Mouse (Mus musculus) G1E (cell line): ENCODE data around the gene Ano1.

Experiments used
- CTCF ChIP-seq: IDR thresholded peaks from 2 replicates; pipeline ENCODE4 v1.5.1; 2012; ENCODE audit warnings: low read depth, low read length, inconsistent platforms, mixed read lengths
- POLR2AphosphoS5 ChIP-seq: IDR thresholded peaks from 2 replicates; pipeline ENCODE4 v1.6.1; 2012; ENCODE audit warnings: low read depth, low read length, inconsistent platforms; ENCODE audit not compliant: insufficient replicate concordance

DNA sequence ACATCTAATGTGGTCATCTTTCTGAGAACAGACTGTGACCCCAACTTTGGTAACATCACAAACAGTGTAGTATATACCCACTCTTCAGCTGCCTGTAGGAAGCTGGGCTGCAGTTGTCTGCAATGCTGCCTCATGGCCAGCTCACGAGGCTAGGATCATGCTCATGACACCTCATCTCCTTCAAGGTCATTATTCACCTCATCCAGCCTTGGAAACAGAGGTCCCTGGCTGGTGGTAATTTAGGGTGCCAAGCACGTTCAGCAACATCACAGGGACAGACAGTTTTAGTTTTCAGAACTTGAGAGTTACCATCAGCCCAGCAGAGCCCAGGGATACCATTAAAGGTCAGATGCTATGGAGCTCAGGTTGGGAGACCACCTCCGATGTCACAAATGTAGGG lies 86.2 kb downstream of the Ano1 start:
- TF ChIP-seq CTCF = no peak
- TF ChIP-seq POLR2AphosphoS5 = no peak
